Mouse (Mus musculus) Muller cell, postnatal 12 days (primary cell): ENCODE results near the gene A630095N17Rik.

Source experiments
- DNase-seq: peaks from one replicate; pipeline ENCODE4 v3.0.0-alpha.2; 2015; ENCODE audit errors: inconsistent ontology term

The A630095N17Rik gene

DNA sequence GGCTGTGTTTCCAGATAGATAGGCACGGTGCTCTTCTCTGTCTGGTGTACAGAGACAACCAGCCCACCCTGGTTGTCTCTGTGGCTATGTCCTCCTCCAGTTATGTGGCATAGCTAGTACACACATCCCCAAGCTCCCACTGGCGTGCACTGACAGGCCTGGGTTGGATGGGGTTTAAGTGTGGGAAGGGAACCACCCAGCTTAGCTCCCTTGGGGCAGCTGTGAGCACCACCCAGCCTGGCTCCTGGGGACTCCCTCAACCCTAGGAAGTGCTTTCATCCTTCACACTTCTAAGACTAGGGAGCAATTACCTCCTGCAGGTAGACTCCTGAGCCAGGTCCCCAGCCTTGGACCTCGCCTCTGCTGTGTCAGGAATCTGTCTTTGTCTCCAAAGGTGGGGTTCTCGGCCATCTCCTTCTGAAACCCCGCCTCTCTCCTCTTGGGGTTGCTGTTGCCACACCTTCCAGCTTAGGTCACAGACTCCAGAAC, at the start of gene A630095N17Rik:
Gene A630095N17Rik (minus strand): TSS at position 439 of the 489 bp plus-strand sequence.
- no peak for DNase-seq

DNA sequence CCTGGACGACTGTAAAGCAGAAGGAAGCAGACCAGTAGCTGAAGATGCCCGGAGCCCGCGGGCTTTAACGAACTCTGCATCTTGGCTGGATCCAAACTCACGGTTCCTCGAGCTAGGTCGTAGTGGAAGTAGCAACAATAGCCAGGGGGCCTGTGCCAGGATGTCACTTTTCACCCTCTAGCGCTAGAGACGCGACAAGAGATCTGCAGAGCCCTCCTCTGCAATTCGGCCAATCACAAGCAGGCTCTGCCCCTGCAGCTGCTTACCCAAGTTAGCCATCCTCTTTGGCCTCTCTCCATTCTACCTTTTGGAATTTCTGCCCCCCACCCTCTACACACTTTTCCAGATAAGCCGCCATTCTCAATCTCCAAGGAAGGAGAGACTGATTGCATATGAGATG, 46.3 kb upstream of the A630095N17Rik start, which contains the start of gene Resp18:
Gene Resp18 (minus strand): TSS at position 188 of the 400 bp plus-strand sequence.
- DNase-seq: no peak

DNA sequence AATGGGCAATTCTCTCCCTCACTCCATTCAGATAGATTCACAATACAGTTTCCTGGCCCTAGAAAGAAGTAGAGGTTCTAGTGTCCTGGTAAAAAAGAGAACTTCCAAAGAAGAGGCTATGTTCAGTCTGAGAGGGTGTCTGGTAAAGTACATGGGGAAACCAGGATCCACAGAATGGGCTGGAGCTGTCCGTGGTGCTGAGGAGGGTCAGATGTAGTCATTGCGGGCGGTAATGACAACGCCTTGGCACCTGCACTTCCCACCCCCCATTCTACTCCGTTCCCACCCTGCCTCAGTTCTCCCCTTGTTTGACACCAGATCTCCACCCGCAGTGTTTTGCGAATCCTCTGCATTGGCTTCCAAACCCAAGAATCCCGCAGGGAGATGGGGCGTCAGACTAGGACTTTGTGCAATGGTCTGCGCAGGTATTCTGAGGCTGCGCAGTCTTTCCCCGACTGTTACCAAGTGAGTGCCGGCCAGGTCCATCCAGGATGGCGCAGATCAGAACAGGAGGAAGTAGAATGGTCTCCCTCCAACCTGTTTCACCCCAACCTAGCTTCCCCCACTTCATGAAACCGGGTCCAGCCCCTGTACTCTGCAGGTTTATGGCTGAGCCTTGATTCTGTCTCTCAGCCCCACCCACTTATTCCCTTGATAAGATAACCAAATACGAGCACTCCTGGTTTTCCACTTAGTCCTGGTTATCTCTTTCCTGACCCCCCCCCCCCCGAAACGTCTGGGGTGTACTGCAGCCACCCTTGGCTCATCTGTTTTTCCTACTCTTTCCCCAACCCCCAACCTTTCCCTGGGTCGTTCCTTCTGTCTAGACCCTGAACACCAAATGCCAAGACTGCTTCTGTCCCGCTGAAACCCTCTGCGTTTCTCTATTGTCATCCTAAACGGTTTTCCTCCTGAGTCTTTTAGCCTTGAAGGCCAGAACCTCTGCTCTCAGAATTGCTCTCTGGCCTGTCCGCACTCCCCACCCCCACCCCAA, 45.6 kb upstream of the A630095N17Rik start:
- DNase-seq: peak; percentile 47

DNA sequence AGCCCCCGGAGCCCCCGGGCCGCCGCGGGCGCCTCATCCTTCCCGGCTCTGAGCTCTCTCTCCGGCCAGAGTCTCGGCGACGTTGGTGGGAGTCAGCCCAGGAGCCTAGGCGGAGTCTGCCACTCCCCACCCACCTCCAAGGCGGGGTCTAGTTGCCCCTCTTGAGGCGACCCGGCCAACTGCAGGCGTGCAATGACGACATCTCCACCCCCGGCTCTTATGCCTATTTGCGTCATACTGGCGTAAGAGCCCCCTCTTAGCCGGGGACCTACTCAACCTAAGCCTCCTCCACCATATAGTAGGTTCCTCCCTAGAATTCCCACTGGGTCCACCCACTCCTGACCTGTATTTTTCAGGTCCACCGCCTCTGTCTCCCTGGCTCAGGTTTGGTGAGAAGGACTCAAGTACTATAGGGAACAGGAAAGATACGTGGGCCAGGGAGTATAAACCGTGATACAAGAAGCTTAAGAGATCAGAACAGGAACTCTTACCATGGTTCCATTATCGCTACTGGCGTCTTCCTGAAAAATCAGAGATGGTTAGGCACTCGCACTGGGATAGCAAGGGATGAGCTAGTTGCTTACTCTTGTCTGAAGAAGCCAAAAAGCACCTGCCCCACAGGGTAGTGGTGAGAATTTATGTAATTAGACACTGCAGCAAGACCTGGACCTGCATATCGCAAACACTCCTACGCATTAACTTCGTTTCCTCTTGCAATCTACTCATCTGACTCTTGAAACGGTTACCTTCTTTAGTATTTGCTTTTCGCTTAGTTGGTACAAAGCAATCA, 32.4 kb upstream of the A630095N17Rik start, which contains the start of gene Ptprn:
Gene Ptprn (minus strand): TSS at position 412 of the 790 bp plus-strand sequence.
- no peak for DNase-seq

DNA sequence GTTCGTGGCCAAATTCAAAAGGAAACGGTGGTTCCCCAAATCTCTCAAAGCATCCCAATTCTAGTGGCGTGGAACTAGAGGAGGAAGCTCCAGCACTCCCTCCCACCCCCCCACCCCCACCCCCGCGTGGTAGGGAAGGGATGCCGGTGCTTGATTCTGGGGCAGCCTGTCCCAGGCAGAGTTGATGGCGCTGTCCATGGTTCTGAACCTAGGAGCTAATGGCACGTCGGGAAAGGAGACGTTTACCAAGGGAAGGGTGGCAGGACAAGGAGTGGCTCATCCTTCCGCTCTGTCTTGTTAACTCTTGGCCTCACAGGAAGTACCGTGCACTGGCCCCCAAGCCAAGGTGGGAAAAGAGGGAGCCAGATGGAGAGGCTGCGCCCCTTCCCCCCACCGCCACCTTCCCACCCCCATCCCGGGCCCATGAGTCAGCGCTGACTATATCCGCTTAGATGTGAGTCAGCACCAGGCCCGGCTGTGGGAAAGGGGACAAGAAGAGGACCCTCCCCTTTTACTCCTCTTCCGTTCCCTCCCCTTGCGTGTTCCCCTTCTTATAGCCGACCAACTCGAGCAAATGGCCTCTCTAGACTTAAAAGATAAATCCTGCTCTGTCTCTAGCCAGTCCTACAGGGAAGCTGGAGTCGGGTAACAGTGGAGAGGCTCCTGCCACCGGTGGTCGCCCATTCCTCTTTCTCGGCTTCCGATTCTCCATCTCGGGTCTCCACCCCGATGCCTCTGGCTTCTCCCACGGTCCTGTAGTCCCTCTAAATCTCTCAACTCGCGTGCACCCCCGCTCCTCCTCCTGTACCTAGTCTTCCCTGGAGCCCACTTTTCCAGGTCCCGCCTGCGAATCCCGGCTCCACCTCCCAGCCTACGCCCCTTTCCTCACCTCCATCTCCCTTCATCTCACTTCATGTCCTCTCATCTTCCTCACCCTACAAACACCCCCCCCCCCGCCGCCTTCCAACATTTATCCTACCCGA, 31.4 kb upstream of the A630095N17Rik start:
- peak; percentile 78 for DNase-seq

DNA sequence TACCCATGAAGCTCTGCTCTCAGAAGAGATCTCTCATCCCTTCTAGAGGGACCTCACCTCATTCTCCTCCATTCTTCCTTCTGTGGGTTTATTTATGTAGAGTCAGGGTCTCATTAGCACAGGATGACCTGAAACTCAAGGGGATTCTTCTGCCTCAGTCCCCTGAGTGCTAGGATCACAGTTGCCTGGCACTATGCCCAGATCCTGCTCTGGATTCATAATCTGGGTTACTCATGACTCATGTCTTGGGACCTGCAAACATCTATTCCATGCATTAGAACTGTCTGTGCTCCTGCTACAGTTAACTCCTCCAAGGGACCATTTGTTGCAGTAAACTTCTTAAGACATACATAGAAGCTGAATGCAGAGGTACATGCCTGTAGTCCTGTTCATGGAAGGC, 29.4 kb upstream of the A630095N17Rik start:
- no peak for DNase-seq

DNA sequence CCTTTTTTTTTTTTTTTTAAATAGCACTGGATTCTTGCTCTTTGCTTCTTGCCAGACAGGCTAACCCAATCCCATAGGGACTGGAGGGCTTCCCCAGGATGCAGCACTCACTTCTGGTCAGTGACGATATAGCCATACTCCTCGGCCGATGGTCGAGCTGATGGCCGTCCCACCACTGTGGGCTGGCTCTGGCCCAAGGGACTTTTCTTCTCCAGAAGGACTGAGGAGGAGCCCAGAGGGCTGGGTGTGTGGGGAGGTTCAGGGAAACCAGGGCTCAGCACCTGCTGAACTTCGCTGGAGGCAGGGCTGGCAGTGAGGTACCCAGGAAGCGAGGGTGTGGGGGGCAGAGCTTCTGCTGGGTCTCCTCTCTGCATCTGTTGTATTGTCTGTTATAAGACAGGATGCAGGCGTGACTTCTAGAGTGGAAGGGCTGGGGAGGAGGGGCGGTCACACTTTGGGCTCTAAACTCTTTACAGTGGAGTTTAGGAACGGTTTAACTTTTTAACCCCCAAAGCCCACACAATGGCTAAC, 23.7 kb upstream of the A630095N17Rik start:
- DNase-seq: no peak

DNA sequence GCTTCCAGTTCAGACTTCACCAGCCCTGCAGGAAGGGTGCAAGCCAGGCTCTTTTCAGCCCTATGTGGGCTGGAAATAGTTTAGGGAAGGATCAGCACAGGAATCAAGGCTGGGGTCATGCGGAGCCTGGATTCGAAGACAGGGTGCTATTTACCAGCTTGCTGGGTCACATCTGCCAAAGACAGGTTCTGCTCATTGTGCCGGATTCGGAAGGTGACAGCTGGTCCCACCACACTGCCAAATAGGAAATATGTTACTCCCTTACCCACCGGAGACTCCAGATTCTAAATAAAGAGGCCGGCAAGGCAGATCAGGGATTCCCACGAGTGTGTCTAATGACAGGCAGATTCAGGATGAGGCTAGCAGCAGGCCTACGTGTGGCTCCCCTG, 22.7 kb upstream of the A630095N17Rik start:
- no peak for DNase-seq

DNA sequence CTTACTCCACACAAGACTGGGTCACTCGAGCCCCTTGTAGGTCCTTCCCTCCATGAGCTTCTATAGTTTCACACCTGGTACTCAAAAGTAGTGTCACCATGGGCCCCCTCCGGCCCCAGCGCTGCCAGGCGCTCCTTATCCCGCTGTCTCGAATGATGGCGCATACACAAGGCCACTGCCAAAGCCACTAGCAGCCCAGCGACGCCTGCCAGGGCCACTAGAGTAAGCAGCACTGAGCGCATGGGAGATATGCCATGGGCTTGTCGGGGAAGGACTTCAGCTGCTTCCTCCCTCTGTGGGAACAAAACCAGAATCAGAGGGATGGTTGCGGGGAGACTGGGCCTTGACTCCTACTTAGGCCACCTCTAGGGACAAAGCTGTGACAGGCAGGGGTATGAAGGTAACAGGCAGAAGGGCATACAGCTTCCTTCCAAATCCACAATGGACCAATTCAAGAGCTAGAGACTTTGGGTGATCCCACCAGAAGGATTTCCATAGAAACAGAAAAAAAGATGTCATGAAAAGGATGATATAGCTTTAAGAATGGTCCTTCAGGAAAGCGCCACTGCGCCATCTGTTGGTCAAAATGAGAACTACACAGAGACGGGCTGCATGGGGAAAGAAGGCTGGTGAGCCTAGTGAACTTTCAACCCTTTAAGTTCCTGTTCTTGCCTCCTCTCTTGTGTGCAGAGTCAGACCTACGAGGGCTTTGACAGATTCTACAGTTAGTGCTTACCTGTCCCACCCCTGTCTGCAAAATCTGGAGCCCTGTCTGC, 22.1 kb upstream of the A630095N17Rik start:
- no peak for DNase-seq

DNA sequence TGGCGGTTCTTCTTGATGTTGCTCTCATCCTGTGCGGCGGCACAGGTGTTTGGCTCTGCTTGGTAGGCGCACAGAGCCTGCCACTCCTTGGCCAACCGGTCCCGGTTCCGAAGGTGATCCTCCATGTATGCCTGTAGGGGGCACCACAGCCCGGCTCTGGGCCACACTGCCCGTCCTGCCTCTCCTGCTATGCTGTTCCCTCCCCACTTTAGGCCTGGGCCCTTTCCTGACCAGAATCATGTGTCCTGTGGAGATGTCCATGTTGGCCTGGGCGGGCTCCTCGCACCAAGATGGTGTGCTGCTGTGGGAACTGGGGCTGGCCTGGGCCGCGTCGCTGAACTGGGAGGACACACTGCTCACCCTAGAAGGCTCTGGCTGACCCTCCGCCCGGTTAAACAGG, 21.1 kb upstream of the A630095N17Rik start:
- DNase-seq: no peak

DNA sequence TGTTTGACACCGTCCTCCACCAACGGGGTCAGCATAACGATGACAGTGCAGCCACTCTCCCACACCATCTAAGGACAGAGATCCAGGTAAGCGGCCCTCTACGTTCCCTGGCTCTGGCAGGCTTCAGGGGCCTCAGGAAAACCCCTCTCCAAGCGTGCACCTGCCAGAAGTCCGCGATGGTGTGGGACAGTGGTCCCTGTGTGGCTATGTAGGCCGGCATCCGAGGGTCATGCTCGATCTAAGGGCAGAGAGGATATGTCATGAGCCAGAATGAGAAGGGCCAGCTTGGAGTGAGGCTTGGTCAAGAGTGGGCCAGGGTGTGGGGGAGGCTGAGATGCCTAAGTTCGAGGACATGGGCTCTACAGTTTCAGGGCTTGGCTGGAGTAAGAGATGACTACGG, 20.4 kb upstream of the A630095N17Rik start:
- no peak for DNase-seq

DNA sequence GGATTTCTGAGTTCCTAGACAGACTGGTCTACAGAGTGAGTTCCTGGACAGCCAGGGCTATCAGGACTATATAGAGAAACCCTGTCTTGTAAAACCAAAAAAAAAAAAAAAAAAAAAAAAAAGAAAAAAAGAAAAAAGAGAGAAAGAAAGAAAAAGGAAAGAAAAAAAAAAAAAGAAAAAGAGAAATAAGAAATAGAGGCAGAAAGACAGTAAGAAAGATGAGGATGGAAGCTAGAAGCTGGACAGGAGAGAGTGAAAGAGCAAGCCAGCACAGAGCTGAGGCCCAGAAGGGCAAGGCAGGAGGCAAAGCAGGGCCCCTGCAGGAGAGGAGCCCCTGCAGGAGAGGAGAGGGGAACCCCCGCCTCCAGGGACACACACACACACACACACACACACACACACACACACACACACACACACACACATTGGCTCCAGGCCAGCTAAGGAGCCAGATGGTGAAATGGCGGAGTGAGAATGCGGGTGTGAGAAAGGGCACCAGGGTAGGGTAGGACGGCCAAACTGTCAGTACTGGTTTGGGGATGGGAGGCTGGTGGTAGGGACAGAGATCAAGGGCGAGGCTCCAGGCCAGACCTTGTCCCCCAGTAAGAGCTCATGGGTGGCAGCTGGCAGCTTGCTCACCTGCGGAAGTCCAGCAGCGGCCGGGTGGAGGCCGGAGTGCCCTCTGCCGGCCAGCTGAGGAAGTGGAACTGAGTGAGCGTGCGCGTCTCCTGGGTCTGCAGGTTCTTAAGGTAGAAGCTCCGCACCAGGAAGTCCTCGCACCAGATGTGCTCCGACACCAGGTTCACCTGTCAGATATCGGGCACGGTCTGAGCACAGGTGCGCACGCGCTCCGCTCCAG, 19.4 kb upstream of the A630095N17Rik start:
- DNase-seq: peak; percentile 72

DNA sequence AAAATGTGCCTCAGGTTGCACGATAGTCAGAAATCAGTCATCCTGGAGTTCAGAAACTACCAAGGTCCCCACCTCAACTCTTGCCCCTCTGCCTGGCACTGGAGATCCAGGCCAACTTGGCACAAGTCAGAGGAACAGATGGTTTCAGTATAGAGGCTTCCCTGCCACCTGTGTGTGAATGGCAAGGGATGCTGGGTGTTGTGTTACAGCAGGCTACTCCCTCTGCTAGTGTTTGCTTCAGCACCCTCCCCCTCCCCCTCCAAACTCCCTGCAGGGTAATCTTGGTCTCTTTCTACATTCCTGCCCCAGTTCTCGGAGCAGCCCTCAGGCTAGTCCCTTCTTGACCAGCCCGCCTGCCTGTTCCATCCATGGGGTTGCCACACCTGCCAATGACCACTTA, 18.6 kb upstream of the A630095N17Rik start:
- no peak for DNase-seq

DNA sequence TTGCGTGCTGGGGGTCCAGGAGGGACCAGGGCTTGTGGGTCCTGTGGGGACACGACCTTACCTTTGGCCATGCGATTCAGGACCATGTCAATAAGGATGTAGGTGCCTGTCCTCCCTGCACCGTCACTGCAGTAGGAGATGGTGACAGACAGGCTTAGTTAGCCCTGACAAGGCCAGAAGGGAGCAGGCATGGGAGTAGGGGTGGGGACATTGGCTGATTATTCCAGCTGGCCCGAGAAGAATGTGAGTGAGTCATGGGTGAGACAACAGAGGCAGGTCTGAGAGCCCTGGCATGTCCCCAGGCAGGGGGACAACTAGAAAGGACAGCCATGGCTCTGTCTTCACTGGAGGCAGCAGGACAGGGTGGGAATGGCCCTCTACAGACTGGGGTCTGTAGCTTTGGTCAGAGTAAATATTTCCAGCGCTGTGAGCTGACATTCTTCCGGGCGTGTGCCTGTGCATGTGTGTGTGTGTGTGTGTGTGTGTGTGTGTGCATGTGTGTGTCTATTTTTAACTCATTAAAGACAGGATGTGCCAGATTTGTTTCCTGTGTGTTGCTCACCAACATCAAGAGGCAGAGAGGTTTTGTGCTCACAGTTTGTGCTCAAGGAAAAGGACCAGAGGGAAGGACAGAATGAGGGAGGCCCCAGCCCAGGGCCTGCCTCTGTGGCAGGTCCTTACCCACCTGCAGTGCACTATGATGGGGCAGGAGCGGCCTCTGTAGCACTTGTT, 16.3 kb upstream of the A630095N17Rik start:
- peak; percentile 97 for DNase-seq

DNA sequence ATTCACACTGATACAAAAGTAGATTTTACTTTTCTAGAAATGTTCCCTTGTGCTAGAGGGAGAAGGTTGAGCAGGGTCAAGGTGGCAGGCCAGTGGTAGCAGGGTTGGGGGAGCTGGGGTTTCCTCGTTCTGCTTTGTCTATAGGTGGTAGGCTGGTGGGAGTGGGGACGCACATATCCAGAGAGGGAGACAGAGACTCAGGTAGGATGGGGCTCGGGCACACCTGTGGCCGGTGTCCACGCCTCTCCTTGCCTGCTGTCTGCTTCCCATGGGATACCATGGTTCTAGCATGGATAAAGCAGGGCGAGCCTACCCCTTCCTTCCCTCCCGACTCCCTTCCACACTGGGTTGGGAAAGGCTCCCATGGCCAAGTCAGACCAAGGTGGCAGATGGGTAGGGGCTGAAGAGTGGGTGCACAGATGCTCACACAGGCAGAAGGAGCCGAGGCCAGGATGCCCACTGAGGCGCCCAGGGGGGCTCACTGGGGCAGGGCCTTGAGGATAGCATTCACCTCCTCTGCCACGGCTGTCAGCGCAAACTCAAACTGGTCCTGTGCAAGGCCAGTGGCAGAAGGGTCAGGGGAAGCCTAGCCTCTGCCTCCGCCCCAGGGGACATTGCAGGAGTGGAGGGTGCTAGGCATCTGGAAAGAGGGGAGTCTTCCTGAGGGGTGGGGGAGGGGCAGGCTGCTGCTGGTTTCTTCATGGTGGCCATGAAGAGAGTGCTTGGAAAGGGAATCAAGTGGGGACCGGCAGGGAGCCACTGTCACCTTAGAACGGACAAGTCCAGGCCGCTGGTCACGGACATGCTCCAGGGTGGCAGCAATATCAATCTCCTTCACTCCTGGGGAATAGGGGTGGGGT, 15.4 kb upstream of the A630095N17Rik start:
- DNase-seq: no peak

DNA sequence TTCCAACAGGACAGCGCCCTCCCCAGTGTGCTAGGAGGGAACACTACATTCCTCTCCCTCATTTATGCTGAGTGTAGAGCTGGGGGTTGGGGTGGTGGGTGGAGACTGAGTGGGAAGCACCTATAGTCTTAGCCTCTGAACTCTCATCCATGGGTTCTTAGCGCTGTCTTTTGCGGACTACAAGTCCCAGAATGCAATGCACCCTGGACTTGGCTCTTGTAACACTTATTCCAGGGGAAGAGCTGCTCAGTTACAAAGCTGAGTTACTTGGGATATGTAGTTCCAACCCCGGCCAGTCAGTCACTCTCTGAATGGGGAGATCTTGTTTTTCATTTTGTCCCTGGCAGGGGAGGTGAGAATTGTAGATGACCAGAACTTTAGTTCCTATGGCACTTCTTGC, 12.9 kb upstream of the A630095N17Rik start:
- DNase-seq: peak; percentile 43

DNA sequence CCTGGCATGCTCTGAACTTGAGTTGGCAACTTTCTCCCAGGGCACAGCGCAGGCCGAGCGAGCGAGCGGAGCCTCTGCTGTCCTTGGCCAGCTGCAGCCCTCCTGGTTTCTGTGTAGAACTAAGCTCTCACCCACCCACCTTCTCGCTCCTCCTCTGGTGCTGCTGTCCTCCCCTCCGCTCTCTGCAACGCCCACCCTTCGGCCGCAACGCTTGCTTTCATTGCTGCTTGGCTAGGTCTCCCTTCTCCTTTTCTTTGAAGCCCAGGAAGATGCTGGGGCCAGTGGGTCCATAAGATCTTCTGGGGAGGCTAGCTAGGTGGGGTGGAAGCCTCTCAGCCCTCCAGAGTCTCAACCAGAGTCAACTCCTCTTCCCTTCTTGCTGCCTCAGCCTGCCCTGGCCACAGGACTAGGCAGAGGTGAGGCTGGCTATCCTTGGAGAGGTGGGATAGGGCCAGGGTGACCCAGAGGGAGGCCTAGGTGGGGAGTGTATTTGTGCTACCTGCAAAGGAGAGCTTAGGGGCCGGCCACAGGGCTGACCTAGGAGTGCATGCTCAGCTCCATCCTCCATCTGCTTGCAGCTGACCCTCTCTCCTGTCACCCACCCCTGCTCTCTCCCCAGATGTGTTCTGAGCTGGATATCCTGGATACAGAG, 12.4 kb upstream of the A630095N17Rik start:
- DNase-seq: no peak
